Mouse (Mus musculus) kidney, adult 2 months (tissue): Measurements from ENCODE around the gene Ctdnep1. TPM values are rescaled to one million over a fixed set of nuclear protein-coding genes. Genes with fewer than 3 reads are reported as not detected.
A peak's percentile ranks its signal among the peaks of the same experiment; 100 is the strongest.

Experiments used
- DNase-seq: peaks from one replicate; pipeline ENCODE4 v3.0.0; 2021
- H3K27ac ChIP-seq: fragments of 200-500 bp; 2 replicates; pipeline ENCODE4 v1.5.1; 2012; ENCODE audit warnings: low read depth, low read length, control low read depth, inconsistent platforms; ENCODE audit not compliant: insufficient read depth
- H3K27me3 ChIP-seq: fragments of 200-500 bp; replicated peaks from 2 replicates; pipeline ENCODE4 v1.6.1; 2012; ENCODE audit warnings: mild to moderate bottlenecking, moderate library complexity, low read length, inconsistent platforms; ENCODE audit not compliant: control insufficient read depth, insufficient read depth
- H3K36me3 ChIP-seq: fragments of 200-500 bp; 2 replicates; pipeline ENCODE4 v1.6.1; 2012; ENCODE audit warnings: mild to moderate bottlenecking, moderate library complexity, low read length, inconsistent platforms; ENCODE audit not compliant: control insufficient read depth, insufficient read depth
- H3K4me1 ChIP-seq: fragments of 200-500 bp; 2 replicates; pipeline ENCODE4 v1.6.1; 2011; ENCODE audit warnings: low read length; ENCODE audit not compliant: control insufficient read depth, insufficient read depth
- H3K4me3 ChIP-seq: fragments of 200-500 bp; 2 replicates; pipeline ENCODE4 v1.5.1; 2011; ENCODE audit warnings: mild to moderate bottlenecking, low read depth, low read length, control low read depth; ENCODE audit not compliant: insufficient read depth
- CTCF ChIP-seq: fragments of 200-500 bp; conservative IDR thresholded peaks from 2 replicates; pipeline ENCODE4 v1.5.1; 2011; ENCODE audit warnings: low read depth, mild to moderate bottlenecking, control low read depth, low read length, moderate library complexity, mixed read lengths; ENCODE audit not compliant: insufficient read depth, insufficient read length
- POLR2A ChIP-seq: fragments of 200-500 bp; IDR thresholded peaks from one replicate; pipeline ENCODE4 v1.6.1; 2011; ENCODE audit warnings: low read depth, low read length, control low read depth
- WGBS: fragments of 180-500 bp; shearing (Covaris S2); methylation state at CpG from one replicate; pipeline ENCODE4 v1.1.7; 2018; 5-methylcytosine and 5-hydroxymethylcytosine counted together
- polyA plus RNA-seq: library from polyadenylated mRNA; depleted of rRNA; stranded (reverse); fragments of >200 nt; gene quantifications from 2 replicates; pipeline ENCODE4 v1.2.3, GENCODE M21; 2012

Ctdnep1 gene
- polyA plus RNA-seq, 1 experiment: 104 TPM

GRCm38 (mm10) chr11:70000396-70000898, 19.5 kb downstream of the Ctdnep1 start, which contains the start of gene Dvl2:
Gene Dvl2 (plus strand): TSS chr11:70000595.
- Histone ChIP-seq H3K27ac (peak within 1 kb of the TSS; percentile 65), H3K27me3 (no peaks in the 10 kb centered on the region), H3K36me3 (no peaks in the 10 kb centered on the region; the same call in 1 of the 2 replicates), H3K4me3 (peak within 1 kb of the TSS; percentile 69), H3K4me1 (peaks cover 3% of the 10 kb centered on the region; the same call in 1 of the 2 replicates)
- WGBS: 1% methylated on average over 48 of the region's 48 CpGs
- TF ChIP-seq CTCF (no peak), POLR2A (peak; percentile 88)
- peak; percentile 97 for DNase-seq

GRCm38 (mm10) chr11:70001159-70001558, 20.2 kb downstream of the Ctdnep1 start:
- TF ChIP-seq CTCF (no peak), POLR2A (no peak)
- Histone ChIP-seq H3K27me3 (no peaks in the 10 kb centered on the region), H3K36me3 (peaks cover 2% of the 10 kb centered on the region; the same call in 1 of the 2 replicates), H3K27ac (peak overlapping the region; percentile 65; the same call in 1 of the 2 replicates), H3K4me1 (peaks cover 3% of the 10 kb centered on the region; the same call in 1 of the 2 replicates), H3K4me3 (peak overlapping the region; percentile 69)
- 12% methylated on average over 8 of the region's 8 CpGs for WGBS
- no peak for DNase-seq

GRCm38 (mm10) chr11:70001865-70002264, 20.9 kb downstream of the Ctdnep1 start:
- no peak overlapping the region for H3K4me3 ChIP-seq
- peaks cover 2% of the 10 kb centered on the region; the same call in 1 of the 2 replicates for H3K36me3 ChIP-seq
- peaks cover 3% of the 10 kb centered on the region; the same call in 1 of the 2 replicates for H3K4me1 ChIP-seq
- no peaks in the 10 kb centered on the region for H3K27me3 ChIP-seq
- no peak overlapping the region for H3K27ac ChIP-seq
- peak; percentile 40 for DNase-seq
- TF ChIP-seq CTCF: peak; percentile 44
- no peak for TF ChIP-seq POLR2A

DNA sequence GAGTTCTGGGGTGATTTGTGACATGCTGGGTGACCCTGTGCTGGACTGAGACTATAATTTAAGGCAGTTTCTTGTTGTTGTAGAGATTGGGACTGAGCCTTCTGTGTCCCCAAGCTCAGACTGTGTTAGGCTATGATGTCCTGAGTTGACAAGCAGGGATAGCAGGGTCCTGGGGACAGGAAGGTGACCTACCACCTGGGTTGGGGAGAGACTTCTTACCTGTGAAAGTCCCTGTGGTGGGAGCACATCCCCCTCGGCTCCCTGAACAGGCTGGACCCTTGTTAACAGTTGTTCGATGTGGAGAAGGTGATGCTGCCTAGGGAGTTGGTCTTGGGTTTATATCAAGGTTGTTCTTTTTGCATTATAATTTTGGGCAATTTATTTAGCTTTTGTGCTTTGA, 21.5 kb downstream of the Ctdnep1 start:
- no peaks in the 10 kb centered on the region for H3K27me3 ChIP-seq
- peaks cover 2% of the 10 kb centered on the region; the same call in 1 of the 2 replicates for H3K36me3 ChIP-seq
- WGBS: 91% methylated on average over 2 of the region's 2 CpGs
- peaks cover 3% of the 10 kb centered on the region; the same call in 1 of the 2 replicates for H3K4me1 ChIP-seq
- DNase-seq: no peak
- TF ChIP-seq CTCF: no peak
- TF ChIP-seq POLR2A: no peak
- no peak overlapping the region for H3K4me3 ChIP-seq
- no peak overlapping the region for H3K27ac ChIP-seq

DNA sequence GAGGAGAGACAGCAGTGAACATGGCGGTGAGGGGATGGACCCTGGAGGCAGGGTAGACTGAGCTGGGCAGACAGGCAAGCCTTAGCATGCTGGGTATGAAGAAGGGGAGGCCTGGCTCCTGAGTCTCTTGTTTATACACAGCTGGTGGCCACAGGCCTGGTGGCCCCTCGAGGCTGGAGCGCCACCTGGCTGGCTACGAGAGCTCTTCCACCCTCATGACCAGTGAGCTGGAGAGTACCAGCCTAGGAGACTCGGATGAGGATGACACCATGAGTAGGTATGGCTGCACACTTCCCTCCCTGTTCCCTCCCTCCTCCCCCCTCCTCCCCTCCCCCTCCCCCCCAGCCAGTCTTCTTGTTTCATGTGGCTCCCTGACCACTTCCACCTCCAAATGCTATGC, 24.6 kb downstream of the Ctdnep1 start:
- no peak overlapping the region for H3K4me3 ChIP-seq
- TF ChIP-seq POLR2A: no peak
- peak; percentile 54 for TF ChIP-seq CTCF
- no peak for DNase-seq
- no peak overlapping the region for H3K27ac ChIP-seq
- H3K4me1 ChIP-seq: no peaks in the 10 kb centered on the region; the same call in 1 of the 2 replicates
- 58% methylated on average over 5 of the region's 5 CpGs for WGBS
- H3K36me3 ChIP-seq: peaks cover 2% of the 10 kb centered on the region
- H3K27me3 ChIP-seq: no peaks in the 10 kb centered on the region

DNA sequence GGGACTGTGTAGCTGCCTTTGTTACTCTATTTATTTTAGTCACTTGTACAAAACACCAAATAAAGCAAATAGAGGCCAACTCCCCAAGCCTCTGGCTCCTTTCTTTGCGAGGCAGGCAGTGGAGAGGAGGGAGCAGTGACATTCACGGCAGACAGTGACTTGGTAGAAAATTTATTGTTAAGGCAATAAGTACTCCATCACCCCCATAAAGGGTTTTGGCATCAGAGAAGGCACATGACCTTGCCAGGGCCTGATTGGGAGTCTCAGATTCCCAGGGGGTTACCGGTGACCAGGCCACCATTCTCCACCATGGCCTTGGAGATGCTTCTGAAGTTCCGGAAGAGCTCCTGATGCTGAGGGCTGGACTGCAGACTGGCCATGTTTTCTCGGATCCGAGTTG, 29.1 kb downstream of the Ctdnep1 start:
- H3K36me3 ChIP-seq: peaks cover 2% of the 10 kb centered on the region
- no peak for DNase-seq
- H3K4me3 ChIP-seq: no peak overlapping the region
- no peaks in the 10 kb centered on the region for H3K27me3 ChIP-seq
- 74% methylated on average over 6 of the region's 6 CpGs for WGBS
- TF ChIP-seq POLR2A: no peak
- TF ChIP-seq CTCF: no peak
- peaks cover 11% of the 10 kb centered on the region; the same call in 1 of the 2 replicates for H3K4me1 ChIP-seq
- H3K27ac ChIP-seq: no peak overlapping the region

- TF ChIP-seq CTCF (no peak), POLR2A (no peak)
- H3K27ac ChIP-seq: no peak overlapping the region
- H3K36me3 ChIP-seq: peaks cover 2% of the 10 kb centered on the region
- H3K4me1 ChIP-seq: peaks cover 11% of the 10 kb centered on the region; the same call in 1 of the 2 replicates
- no peaks in the 10 kb centered on the region for H3K27me3 ChIP-seq
- no peak for DNase-seq
- no peak overlapping the region for H3K4me3 ChIP-seq
- WGBS: 77% methylated on average over 12 of the region's 12 CpGs
Measured at GRCm38 (mm10) chr11:70010548-70010947, 29.6 kb downstream of the Ctdnep1 start.
